Mouse (Mus musculus) liver, postnatal 0 days (tissue): ENCODE measurements at regions not wholly inside any gene's neighbourhood (a gene's known extent, or its start where the extent isn't known, plus 50 kb on each side); places are given as distances from the start of the nearest gene placed in this dataset.

Experiments used
- ATAC-seq: fragments of 200-750 bp; cut with Nextera tagmentation; 2 replicates; pipeline ENCODE4 v1.8.0; 2017; ENCODE audit warnings: mild to moderate bottlenecking, moderate library complexity
- DNase-seq: peaks from one replicate; pipeline ENCODE4 v3.0.0-alpha.2; 2016
- H3K27ac ChIP-seq: fragments of 300-500 bp; sonication (generic); 2 replicates; pipeline ENCODE4 v1.5.1; 2014; ENCODE audit warnings: antibody characterized with exemption, moderate library complexity, mild to moderate bottlenecking, low read depth
- H3K27me3 ChIP-seq: fragments of 300-500 bp; sonication (generic); 2 replicates; pipeline ENCODE4 v1.6.1; 2014; ENCODE audit warnings: low read length, control low read depth, mixed read lengths; ENCODE audit not compliant: insufficient read depth
- H3K36me3 ChIP-seq: fragments of 300-500 bp; sonication (generic); replicated peaks from 2 replicates; pipeline ENCODE4 v1.6.1; 2014; ENCODE audit warnings: mild to moderate bottlenecking, control low read depth, low read length, moderate library complexity, mixed read lengths; ENCODE audit not compliant: insufficient read depth
- H3K4me1 ChIP-seq: fragments of 300-500 bp; sonication (generic); 2 replicates; pipeline ENCODE4 v1.6.1; 2014; ENCODE audit warnings: antibody characterized with exemption, mild to moderate bottlenecking, control low read depth; ENCODE audit not compliant: insufficient read depth
- H3K4me2 ChIP-seq: fragments of 300-500 bp; sonication (generic); 2 replicates; pipeline ENCODE4 v1.6.1; 2014; ENCODE audit warnings: low read depth, mild to moderate bottlenecking, low read length, moderate library complexity, mixed read lengths
- H3K4me3 ChIP-seq: fragments of 300-500 bp; sonication (generic); 2 replicates; pipeline ENCODE4 v1.5.1; 2014; ENCODE audit warnings: low read depth, low read length
- H3K9ac ChIP-seq: fragments of 300-500 bp; sonication (generic); replicated peaks from 2 replicates; pipeline ENCODE4 v1.6.1; 2014; ENCODE audit warnings: mild to moderate bottlenecking, moderate library complexity
- H3K9me3 ChIP-seq: fragments of 300-500 bp; sonication (generic); 2 replicates; pipeline ENCODE4 v1.6.1; 2016; ENCODE audit warnings: mild to moderate bottlenecking, control low read depth, low read length, mixed read lengths
- CTCF ChIP-seq: sonication (generic); IDR thresholded peaks from 2 replicates; pipeline ENCODE4 v1.5.1; 2016; ENCODE audit warnings: antibody characterized with exemption, low read depth
- EP300 ChIP-seq: IDR thresholded peaks from 2 replicates; pipeline ENCODE4 v1.6.1; 2016; ENCODE audit warnings: antibody characterized with exemption, low read depth, mild to moderate bottlenecking
- WGBS: fragments of 180-500 bp; shearing (Covaris S2); extraction: QIAGEN DNeasy Blood & Tissue Kit; methylation state at CpG from one replicate; pipeline ENCODE4 v1.1.7; 2014; ENCODE audit not compliant: insufficient replicate concordance; 5-methylcytosine and 5-hydroxymethylcytosine counted together

GRCm38 (mm10) chr7:74944421-74945098 lies 364.5 kb downstream of the Sv2b start:
- no peaks in the 10 kb centered on the region for H3K27me3 ChIP-seq
- ATAC-seq, result no peak

DNA sequence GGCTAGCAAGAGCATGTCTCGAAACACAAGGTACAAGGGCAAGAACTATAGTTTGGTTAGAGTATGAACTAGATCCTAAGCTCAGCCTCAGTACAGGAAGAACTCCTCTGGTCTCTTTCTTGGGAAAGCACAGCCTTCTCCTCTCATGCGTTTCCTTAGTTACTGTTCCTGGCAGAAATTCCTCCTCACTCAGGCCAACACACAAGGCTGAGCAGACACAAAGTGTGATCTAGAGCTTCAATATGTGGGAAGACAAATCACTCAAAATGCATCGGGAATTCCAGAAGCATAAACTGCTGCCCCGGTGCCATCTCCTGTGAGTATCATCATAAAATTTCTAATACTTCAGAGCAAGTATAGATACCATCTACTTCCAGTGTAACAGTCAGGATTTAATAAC lies 366.1 kb downstream of the Sv2b start:
- Histone ChIP-seq H3K4me2 (no peak overlapping the region), H3K27me3 (no peaks in the 10 kb centered on the region), H3K4me3 (no peak overlapping the region), H3K27ac (no peak overlapping the region), H3K9me3 (no peaks in the 10 kb centered on the region), H3K4me1 (no peaks in the 10 kb centered on the region), H3K9ac (no peak overlapping the region), H3K36me3 (no peaks in the 10 kb centered on the region)
- ATAC-seq (no peak), DNase-seq (no peak)
- no peak for TF ChIP-seq CTCF
- TF ChIP-seq EP300, result no peak
- 79% methylated on average over 4 of the region's 4 CpGs for WGBS

More at GRCm38 (mm10) chr7:74944421-74945098, 364.5 kb downstream of the Sv2b start:
- Histone ChIP-seq H3K9ac (no peak overlapping the region), H3K36me3 (no peaks in the 10 kb centered on the region), H3K4me2 (no peak overlapping the region), H3K4me3 (no peak overlapping the region), H3K4me1 (no peaks in the 10 kb centered on the region), H3K9me3 (no peaks in the 10 kb centered on the region), H3K27ac (no peak overlapping the region)
- DNase-seq, result no peak
- WGBS, result 53% methylated on average over 5 of the region's 5 CpGs
- TF ChIP-seq EP300 (no peak), CTCF (no peak)

DNA sequence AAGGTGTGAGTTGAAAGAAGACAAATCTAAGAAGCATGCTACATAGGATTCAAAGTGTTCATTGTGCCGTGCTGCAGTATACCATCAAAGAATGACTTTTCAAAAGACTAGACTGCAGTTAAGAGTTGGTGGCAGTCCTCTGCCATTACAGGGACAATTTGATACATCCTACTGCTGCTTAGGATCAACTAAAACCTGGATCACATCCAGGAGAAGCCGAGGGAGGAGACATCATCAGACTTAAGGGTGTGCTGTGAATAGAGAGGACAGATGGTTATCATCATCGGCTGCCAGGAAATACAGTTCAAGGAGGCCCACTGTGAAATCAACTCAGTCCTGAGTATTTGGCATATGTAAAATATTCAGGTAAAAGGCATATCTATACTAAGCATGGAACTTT lies 366.9 kb downstream of the Sv2b start:
- WGBS, result 60% methylated on average over 3 of the region's 3 CpGs
- DNase-seq (no peak), ATAC-seq (no peak)
- Histone ChIP-seq H3K9me3 (no peaks in the 10 kb centered on the region), H3K4me1 (no peaks in the 10 kb centered on the region), H3K27me3 (no peaks in the 10 kb centered on the region), H3K27ac (no peak overlapping the region), H3K9ac (no peak overlapping the region), H3K4me2 (no peak overlapping the region), H3K36me3 (no peaks in the 10 kb centered on the region), H3K4me3 (no peak overlapping the region)
- TF ChIP-seq EP300 (no peak), CTCF (no peak)

- H3K4me2 ChIP-seq, result peak overlapping the region; percentile 49; the same call in 1 of the 2 replicates
- H3K4me1 ChIP-seq, result peaks cover 6% of the 10 kb centered on the region; the same call in 1 of the 2 replicates
- WGBS, result 48% methylated on average over 8 of the region's 8 CpGs
- no peaks in the 10 kb centered on the region for H3K36me3 ChIP-seq
- no peak overlapping the region for H3K4me3 ChIP-seq
- no peak for DNase-seq
- TF ChIP-seq CTCF (no peak), EP300 (peak; percentile 24; the same call in 1 of the 2 replicates)
- no peaks in the 10 kb centered on the region for H3K9me3 ChIP-seq
- ATAC-seq, result peak; percentile 22
- H3K9ac ChIP-seq, result no peak overlapping the region
- no peaks in the 10 kb centered on the region for H3K27me3 ChIP-seq
- peak overlapping the region; percentile 41; the same call in 1 of the 2 replicates for H3K27ac ChIP-seq
These were observed 374.7 kb upstream of the Slco3a1 start for GRCm38 (mm10) chr7:74929142-74929829.

GRCm38 (mm10) chr7:74928226-74928927 lies 373.8 kb upstream of the Slco3a1 start:
- ATAC-seq (peak; percentile 96), DNase-seq (peak; percentile 13)
- 29% methylated on average over 6 of the region's 6 CpGs for WGBS
- Histone ChIP-seq H3K4me2 (peak overlapping the region; percentile 49), H3K4me3 (no peak overlapping the region), H3K27ac (peak overlapping the region; percentile 41), H3K9ac (no peak overlapping the region), H3K36me3 (no peaks in the 10 kb centered on the region), H3K9me3 (no peaks in the 10 kb centered on the region), H3K27me3 (no peaks in the 10 kb centered on the region), H3K4me1 (peaks cover 6% of the 10 kb centered on the region; the same call in 1 of the 2 replicates)
- no peak for TF ChIP-seq CTCF
- TF ChIP-seq EP300, result peak; percentile 99

DNA sequence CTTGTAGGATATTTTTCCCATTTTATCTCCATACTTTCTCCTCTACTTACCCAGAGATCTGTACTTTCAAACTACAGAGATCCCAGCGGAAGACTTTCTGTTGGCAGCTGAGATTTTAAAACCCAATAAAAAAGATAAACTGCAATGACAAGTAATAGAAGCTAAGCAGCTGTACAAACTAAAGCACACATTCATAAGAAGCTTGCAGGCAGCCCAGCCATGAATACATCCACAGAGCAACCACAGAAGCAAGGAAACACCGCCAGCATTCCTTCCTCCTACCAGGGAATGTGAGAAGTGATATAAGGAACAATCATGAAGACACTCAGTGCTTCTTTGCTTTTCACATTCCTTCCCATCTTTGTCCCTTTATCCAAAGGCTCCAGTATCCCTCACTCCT lies 372.1 kb upstream of the Slco3a1 start:
- no peaks in the 10 kb centered on the region for H3K9me3 ChIP-seq
- no peak for TF ChIP-seq EP300
- TF ChIP-seq CTCF, result no peak
- no peaks in the 10 kb centered on the region for H3K36me3 ChIP-seq
- H3K4me2 ChIP-seq, result no peak overlapping the region
- ATAC-seq, result no peak
- 67% methylated on average over 2 of the region's 2 CpGs for WGBS
- H3K4me3 ChIP-seq, result no peak overlapping the region
- no peak for DNase-seq
- H3K27me3 ChIP-seq, result no peaks in the 10 kb centered on the region
- peaks cover 6% of the 10 kb centered on the region; the same call in 1 of the 2 replicates for H3K4me1 ChIP-seq
- H3K9ac ChIP-seq, result no peak overlapping the region
- H3K27ac ChIP-seq, result no peak overlapping the region
